Mouse (Mus musculus) liver, adult 2 months (tissue): ENCODE results near the gene Myo1a.

Experiments used
- CTCF ChIP-seq: fragments of 200-500 bp; IDR thresholded peaks from 2 replicates; pipeline ENCODE4 v1.5.1; 2011; ENCODE audit warnings: low read depth, low read length, control low read depth
- POLR2A ChIP-seq: fragments of 200-500 bp; IDR thresholded peaks from 2 replicates; pipeline ENCODE4 v1.6.1; 2011; ENCODE audit warnings: low read length, control low read depth; ENCODE audit not compliant: insufficient read depth; ENCODE audit errors: extremely low read depth

DNA sequence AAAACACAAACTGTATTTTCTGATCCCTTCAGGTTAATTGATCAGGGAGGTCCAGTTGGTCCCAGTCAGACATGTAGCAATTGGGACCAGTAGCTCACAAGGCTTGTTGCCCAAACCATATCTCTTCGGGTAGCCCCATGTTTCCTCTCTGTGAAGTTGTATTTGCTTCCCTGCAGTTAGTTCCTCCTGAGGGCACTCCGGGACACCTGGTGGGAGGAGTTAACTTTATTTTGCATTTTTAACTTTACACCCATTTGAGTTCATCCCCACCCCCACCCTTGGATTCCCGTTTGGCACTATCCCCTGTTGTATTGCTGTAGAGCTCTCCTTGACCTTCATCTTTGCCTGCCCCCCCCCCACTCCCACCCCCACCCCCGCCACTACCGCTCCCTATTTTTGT is 40.9 kb downstream of the Myo1a start:
- TF ChIP-seq CTCF (no peak), POLR2A (no peak)
